Mouse (Mus musculus) right cerebral cortex, postnatal 10 days (tissue): ENCODE results near the gene Fgf15.

Experiments used
- DNase-seq, 2 experiments: peaks; one replicate each; pipeline ENCODE4 v3.0.0; 2021; ENCODE audit warnings: low spot score in 2 of 2

The Fgf15 gene

GRCm38 (mm10) chr7:144896294-144897218 lies at the start of gene Fgf15:
TSS of gene Fgf15 (plus strand) at chr7:144896531.
- DNase-seq = peak in 1 of 2 experiments; percentile 39

- DNase-seq = no peak
Measured at GRCm38 (mm10) chr7:144847067-144847466, 49.3 kb upstream of the Fgf15 start, which contains the start of gene Fgf4. TSS of gene Fgf4 (plus strand) at chr7:144847367.

- no peak for DNase-seq
Measured at GRCm38 (mm10) chr7:144851321-144851720, 45.0 kb upstream of the Fgf15 start.

- no peak for DNase-seq
Measured at GRCm38 (mm10) chr7:144854966-144855365, 41.4 kb upstream of the Fgf15 start.

GRCm38 (mm10) chr7:144857158-144857557 lies 39.2 kb upstream of the Fgf15 start:
- no peak for DNase-seq

GRCm38 (mm10) chr7:144857826-144858342 lies 38.4 kb upstream of the Fgf15 start:
- DNase-seq = no peak

- DNase-seq = no peak
Measured at GRCm38 (mm10) chr7:144858702-144859101, 37.6 kb upstream of the Fgf15 start.

- DNase-seq = no peak
Measured at GRCm38 (mm10) chr7:144861056-144861768, 35.1 kb upstream of the Fgf15 start.

GRCm38 (mm10) chr7:144861769-144862070 lies 34.6 kb upstream of the Fgf15 start:
- no peak for DNase-seq

GRCm38 (mm10) chr7:144862126-144862525 lies 34.2 kb upstream of the Fgf15 start:
- DNase-seq = no peak

GRCm38 (mm10) chr7:144862712-144863111 lies 33.6 kb upstream of the Fgf15 start:
- DNase-seq = no peak

GRCm38 (mm10) chr7:144863196-144863595 lies 33.1 kb upstream of the Fgf15 start:
- no peak for DNase-seq

- DNase-seq = no peak
Measured at GRCm38 (mm10) chr7:144864160-144864670, 32.1 kb upstream of the Fgf15 start.

- no peak for DNase-seq
Measured at GRCm38 (mm10) chr7:144867161-144867560, 29.2 kb upstream of the Fgf15 start.

- DNase-seq = no peak
Measured at GRCm38 (mm10) chr7:144867602-144868001, 28.7 kb upstream of the Fgf15 start.

- no peak for DNase-seq
Measured at GRCm38 (mm10) chr7:144872420-144872819, 23.9 kb upstream of the Fgf15 start.

- DNase-seq = no peak
Measured at GRCm38 (mm10) chr7:144873160-144873559, 23.2 kb upstream of the Fgf15 start.

GRCm38 (mm10) chr7:144874226-144874625 lies 22.1 kb upstream of the Fgf15 start:
- no peak for DNase-seq

- no peak for DNase-seq
Measured at GRCm38 (mm10) chr7:144878401-144878800, 17.9 kb upstream of the Fgf15 start.

- no peak for DNase-seq
Measured at GRCm38 (mm10) chr7:144883106-144883505, 13.2 kb upstream of the Fgf15 start.

GRCm38 (mm10) chr7:144887672-144888071 lies 8.7 kb upstream of the Fgf15 start:
- DNase-seq = no peak

- DNase-seq = no peak
Measured at GRCm38 (mm10) chr7:144888564-144889299, 7.6 kb upstream of the Fgf15 start.
